Mouse (Mus musculus): ENCODE results near the gene Slc22a4. TPM values are rescaled to one million over a fixed set of nuclear protein-coding genes. Genes with fewer than 3 reads are reported as not detected.
A peak's percentile ranks its signal among the peaks of the same experiment; 100 is the strongest.
"Not testable (repeated sequence)": the region's sequence is repeated elsewhere in the genome, so short reads cannot be mapped to it uniquely, and the experiment has no call there.

The Slc22a4 gene
- polyA plus RNA-seq, 1 experiment from 2014 or later: 0.38 TPM

DNA sequence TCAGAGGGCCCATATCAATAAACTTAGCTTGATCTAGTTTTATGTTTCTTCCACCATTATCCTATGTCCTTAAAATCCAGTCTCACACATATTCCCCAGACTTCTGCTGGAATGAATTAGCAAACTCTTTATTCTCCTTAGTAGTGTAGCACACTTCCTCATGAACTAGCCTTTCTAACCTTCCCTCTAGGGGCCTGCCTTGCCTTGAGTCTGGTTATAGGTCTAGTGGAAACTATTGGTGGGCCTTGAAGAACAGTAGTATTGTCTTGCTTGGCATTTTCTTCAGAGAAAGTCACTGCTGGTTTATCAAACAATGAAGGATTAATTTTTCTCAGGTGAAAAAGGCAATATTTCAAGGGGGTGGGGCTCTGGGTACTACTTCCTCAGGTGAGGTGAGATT, 52.3 kb downstream of the Slc22a4 start:
- DNase-seq (no peak), ATAC-seq (ENCODE audit: insufficient read depth) (no peak)
- Histone ChIP-seq H3K9ac (no peak overlapping the region), H3K4me1 (ENCODE audit: insufficient read depth) (no peaks in the 10 kb centered on the region), H3K27me3 (ENCODE audit: insufficient read depth, low read length) (no peaks in the 10 kb centered on the region), H3K4me3 (ENCODE audit: low read depth, low read length) (no peak overlapping the region), H3K36me3 (ENCODE audit: insufficient read depth) (no peaks in the 10 kb centered on the region), H3K9me3 (ENCODE audit: low read depth, low read length) (no peaks in the 10 kb centered on the region), H3K4me2 (no peak overlapping the region), H3K27ac (ENCODE audit: low read depth) (no peak overlapping the region)
- no peak for TF ChIP-seq CTCF (IDR thresholded peaks at IDR 0.05; ENCODE audit: low read depth)

DNA sequence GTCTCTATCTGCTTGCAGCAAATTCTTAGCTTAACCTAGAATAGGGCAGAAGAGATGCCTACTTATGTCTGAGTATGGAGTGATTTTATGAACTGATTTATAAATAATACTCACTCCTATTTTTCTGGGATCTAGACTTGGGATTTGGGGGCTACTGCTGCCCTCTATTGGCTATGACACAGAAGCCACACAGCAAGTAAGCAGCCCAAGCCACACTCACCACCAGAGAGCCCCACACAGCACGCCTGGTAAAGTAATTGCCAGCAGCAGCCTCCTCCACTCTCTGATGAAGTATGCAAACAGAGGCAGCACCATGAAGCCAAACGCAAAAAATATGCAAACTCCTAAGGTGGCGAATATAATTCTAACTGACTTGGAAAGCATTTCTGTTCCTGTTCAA, 68.9 kb downstream of the Slc22a4 start:
- ATAC-seq (ENCODE audit: insufficient read depth): no peak
- Histone ChIP-seq H3K36me3 (ENCODE audit: insufficient read depth) (no peaks in the 10 kb centered on the region), H3K9me3 (ENCODE audit: low read depth, low read length) (no peaks in the 10 kb centered on the region), H3K27ac (ENCODE audit: low read depth) (no peak overlapping the region), H3K9ac (no peak overlapping the region), H3K4me3 (ENCODE audit: low read depth, low read length) (no peak overlapping the region), H3K27me3 (ENCODE audit: insufficient read depth, low read length) (no peaks in the 10 kb centered on the region), H3K4me1 (ENCODE audit: insufficient read depth) (no peaks in the 10 kb centered on the region), H3K4me2 (no peak overlapping the region)
- 40% methylated on average over 3 of the region's 3 CpGs for WGBS
- TF ChIP-seq CTCF (IDR thresholded peaks at IDR 0.05; ENCODE audit: low read depth): peak; percentile 40
- peak; percentile 25 for DNase-seq

DNA sequence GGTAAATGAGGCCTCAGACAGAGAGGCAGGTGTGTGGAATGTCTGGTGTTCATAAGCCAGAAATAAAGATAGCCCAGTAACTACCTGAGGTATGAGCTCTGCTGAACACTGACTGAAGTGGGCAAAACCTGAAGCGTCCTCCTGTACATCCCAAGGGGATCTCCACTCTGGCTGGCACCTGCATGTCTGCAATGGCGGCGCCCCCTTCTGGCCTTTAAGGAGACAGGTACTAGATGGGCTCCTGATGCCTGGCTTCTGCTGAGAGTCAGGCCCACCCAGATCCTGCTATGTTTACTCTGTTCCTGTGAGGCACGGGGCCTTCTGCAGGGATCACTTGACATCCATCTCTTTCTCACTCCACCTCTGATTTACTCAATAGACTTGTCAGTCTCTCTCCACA, 69.7 kb downstream of the Slc22a4 start:
- not testable (repeated sequence) for H3K9me3 ChIP-seq (ENCODE audit: low read depth, low read length); H3K4me3 ChIP-seq (ENCODE audit: low read depth, low read length); H3K27ac ChIP-seq (ENCODE audit: low read depth); H3K36me3 ChIP-seq (ENCODE audit: insufficient read depth); ATAC-seq (ENCODE audit: insufficient read depth); H3K4me1 ChIP-seq (ENCODE audit: insufficient read depth); DNase-seq; H3K9ac ChIP-seq; H3K27me3 ChIP-seq (ENCODE audit: insufficient read depth, low read length); H3K4me2 ChIP-seq
- 38% methylated on average over 4 of the region's 4 CpGs for WGBS
- peak; percentile 34 for TF ChIP-seq CTCF (IDR thresholded peaks at IDR 0.05; ENCODE audit: low read depth)

DNA sequence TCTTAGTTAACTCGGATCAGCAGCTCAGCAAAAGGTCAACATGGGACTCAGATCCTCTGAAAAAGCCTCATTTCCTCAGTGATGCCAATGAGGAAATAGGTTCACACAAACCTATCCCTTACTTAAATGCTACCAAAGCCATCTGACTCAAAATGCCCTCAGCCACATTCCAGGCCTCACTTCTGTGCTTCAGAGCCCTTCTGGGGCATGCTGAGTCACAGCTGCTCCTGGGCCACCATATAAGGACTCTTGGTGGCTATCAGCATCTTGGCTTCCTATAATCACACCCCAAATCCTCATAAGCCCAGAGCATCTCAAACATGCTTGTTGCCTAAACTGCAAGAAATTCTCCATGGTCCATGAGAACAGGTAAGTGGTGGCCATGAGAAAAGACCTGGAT, 71.3 kb downstream of the Slc22a4 start:
- WGBS: 58% methylated on average over 1 of the region's 1 CpGs
- no peak for TF ChIP-seq CTCF (IDR thresholded peaks at IDR 0.05; ENCODE audit: low read depth)

DNA sequence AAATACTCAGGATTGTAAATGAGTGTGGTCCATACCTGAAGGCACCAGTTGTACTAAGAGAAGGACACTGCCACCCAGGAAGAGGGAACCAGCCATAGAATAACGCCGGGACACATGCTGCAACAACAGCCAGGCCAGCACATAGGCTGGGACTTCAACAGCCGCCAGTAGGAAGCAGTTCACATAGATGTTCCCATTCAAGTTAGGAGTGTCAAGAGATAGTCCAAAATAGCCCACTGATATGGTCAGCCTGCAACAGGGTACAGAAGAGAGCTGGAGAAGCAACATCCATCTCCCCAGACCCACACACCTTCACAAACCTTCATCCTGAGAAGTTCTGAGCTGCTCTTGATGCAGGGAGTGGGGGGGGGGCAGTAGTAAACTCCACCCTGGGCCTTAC, 73.2 kb downstream of the Slc22a4 start:
- Histone ChIP-seq H3K9me3 (ENCODE audit: low read depth, low read length) (no peaks in the 10 kb centered on the region), H3K4me2 (no peak overlapping the region), H3K9ac (no peak overlapping the region), H3K27me3 (ENCODE audit: insufficient read depth, low read length) (no peaks in the 10 kb centered on the region), H3K4me3 (ENCODE audit: low read depth, low read length) (no peak overlapping the region), H3K4me1 (ENCODE audit: insufficient read depth) (no peaks in the 10 kb centered on the region), H3K36me3 (ENCODE audit: insufficient read depth) (no peaks in the 10 kb centered on the region), H3K27ac (ENCODE audit: low read depth) (no peak overlapping the region)
- TF ChIP-seq CTCF (IDR thresholded peaks at IDR 0.05; ENCODE audit: low read depth): no peak
- WGBS: 89% methylated on average over 3 of the region's 3 CpGs
- ATAC-seq (ENCODE audit: insufficient read depth): no peak
- no peak for DNase-seq

More for the DNA sequence above, 71.3 kb downstream of the Slc22a4 start:
- Histone ChIP-seq H3K27ac (ENCODE audit: low read depth) (no peak overlapping the region), H3K4me3 (ENCODE audit: low read depth, low read length) (no peak overlapping the region), H3K4me1 (ENCODE audit: insufficient read depth) (no peaks in the 10 kb centered on the region), H3K9ac (no peak overlapping the region), H3K27me3 (ENCODE audit: insufficient read depth, low read length) (no peaks in the 10 kb centered on the region), H3K9me3 (ENCODE audit: low read depth, low read length) (no peaks in the 10 kb centered on the region), H3K4me2 (no peak overlapping the region), H3K36me3 (ENCODE audit: insufficient read depth) (no peaks in the 10 kb centered on the region)
- DNase-seq (no peak), ATAC-seq (ENCODE audit: insufficient read depth) (no peak)

DNA sequence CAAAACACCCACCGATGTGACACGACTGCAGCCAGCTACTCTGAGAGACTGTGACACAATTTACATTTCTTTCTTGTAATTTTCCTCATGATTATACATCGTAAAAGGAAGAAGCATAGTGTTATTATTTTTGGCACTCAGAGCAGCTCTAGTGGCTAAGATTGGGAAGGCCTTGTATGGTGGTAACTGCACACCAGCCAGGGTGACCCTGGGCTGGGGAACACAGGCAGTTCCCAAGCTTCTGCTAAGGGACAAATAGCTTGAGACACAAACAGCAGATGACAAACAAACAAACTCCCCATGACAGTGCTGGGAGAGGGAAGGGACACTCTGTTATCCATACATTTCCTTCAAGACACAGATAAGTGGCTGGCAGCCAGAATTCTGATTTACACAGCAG, 77.8 kb downstream of the Slc22a4 start:
- not testable (repeated sequence) for H3K36me3 ChIP-seq (ENCODE audit: insufficient read depth); ATAC-seq (ENCODE audit: insufficient read depth); H3K27ac ChIP-seq (ENCODE audit: low read depth); H3K4me1 ChIP-seq (ENCODE audit: insufficient read depth); H3K27me3 ChIP-seq (ENCODE audit: insufficient read depth, low read length); H3K9ac ChIP-seq; H3K4me3 ChIP-seq (ENCODE audit: low read depth, low read length); H3K9me3 ChIP-seq (ENCODE audit: low read depth, low read length); H3K4me2 ChIP-seq
- peak; percentile 9 for DNase-seq
- no CpG with 5 or more reads among the region's 3 CpGs for WGBS

Other genes starting within 250 kb of the Slc22a4 start
- 1.0 and 2.2 TPM in 2 replicates for gene Gm12216, start 168.8 kb downstream of the Slc22a4 start, polyA plus RNA-seq (2014; fragmentation: Nextera tagmentation; extraction: Ambion mirVana)
- gene Slc22a5, start 136.4 kb downstream of the Slc22a4 start, polyA plus RNA-seq (2014; fragmentation: Nextera tagmentation; extraction: Ambion mirVana): 7.6 and 8.9 TPM in 2 replicates
- 5.7 and 5.8 TPM in 2 replicates for gene Slc22a21, start 47.8 kb downstream of the Slc22a4 start, polyA plus RNA-seq (2014; fragmentation: Nextera tagmentation; extraction: Ambion mirVana)
- gene Pdlim4, start 40.9 kb upstream of the Slc22a4 start, polyA plus RNA-seq (2014; fragmentation: Nextera tagmentation; extraction: Ambion mirVana): 12.1 and 12.6 TPM in 2 replicates
- gene P4ha2, start 72.0 kb upstream of the Slc22a4 start, polyA plus RNA-seq (2014; fragmentation: Nextera tagmentation; extraction: Ambion mirVana): 26.0 and 28.4 TPM in 2 replicates
- gene Csf2, start 221.6 kb upstream of the Slc22a4 start, polyA plus RNA-seq (2014; fragmentation: Nextera tagmentation; extraction: Ambion mirVana): 0.24 and 0.32 TPM in 2 replicates
- not detected in 2 replicates for gene Il3, start 239.2 kb upstream of the Slc22a4 start, polyA plus RNA-seq (2014; fragmentation: Nextera tagmentation; extraction: Ambion mirVana)

All from lung, embryonic 14.5 days (tissue).